Mouse (Mus musculus) cerebellum, adult 9-11 months (tissue): Measurements from ENCODE around the gene Mettl1.

ENCODE experiments used
- DNase-seq: peaks from one replicate; pipeline ENCODE4 v3.0.0; 2022

The Mettl1 gene

DNA sequence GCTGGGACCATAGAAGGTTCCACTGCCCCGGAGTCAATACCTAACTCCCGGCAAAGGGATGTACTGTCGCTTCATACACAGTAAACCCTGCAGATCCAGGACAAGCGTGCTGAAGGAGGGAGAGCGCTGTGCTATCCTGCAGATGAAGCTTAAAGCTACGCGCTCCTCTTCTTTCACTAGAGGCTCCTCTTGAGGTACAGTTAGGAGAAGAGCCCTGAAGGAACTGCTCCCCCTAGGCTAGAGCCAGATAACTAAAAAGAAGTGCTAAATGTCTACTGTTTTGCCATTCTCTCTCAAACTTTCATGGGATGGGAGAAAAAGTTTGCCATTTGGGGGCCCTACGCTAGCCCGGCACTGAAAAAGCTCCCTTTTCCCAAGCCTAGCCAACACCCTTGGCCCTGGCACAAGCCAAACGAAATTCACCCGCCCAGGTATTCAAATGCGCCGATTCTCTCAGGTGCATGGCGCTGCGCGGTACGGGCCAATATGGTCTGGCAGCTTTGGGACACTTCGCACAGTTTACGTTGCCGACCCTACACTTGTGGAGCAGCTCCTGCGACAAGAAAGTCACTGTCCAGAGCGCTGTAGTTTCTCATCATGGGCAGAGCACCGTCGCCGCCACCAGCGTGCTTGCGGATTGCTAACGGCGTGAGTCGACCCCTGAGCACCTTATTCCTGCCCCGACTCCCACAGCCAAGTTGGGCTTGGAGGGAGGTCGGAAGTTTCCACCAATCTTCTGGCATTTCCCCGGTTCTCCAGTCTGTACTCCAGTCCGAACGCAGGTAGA lies 7.6 kb downstream of the Mettl1 start:
- no peak for DNase-seq

- DNase-seq, result no peak
These were observed 8.3 kb downstream of the Mettl1 start for GRCm38 (mm10) chr10:127049395-127050118.

GRCm38 (mm10) chr10:127050119-127050474 lies 8.9 kb downstream of the Mettl1 start:
- DNase-seq, result no peak

- DNase-seq, result no peak
These were observed 13.4 kb downstream of the Mettl1 start for GRCm38 (mm10) chr10:127054646-127055045.

DNA sequence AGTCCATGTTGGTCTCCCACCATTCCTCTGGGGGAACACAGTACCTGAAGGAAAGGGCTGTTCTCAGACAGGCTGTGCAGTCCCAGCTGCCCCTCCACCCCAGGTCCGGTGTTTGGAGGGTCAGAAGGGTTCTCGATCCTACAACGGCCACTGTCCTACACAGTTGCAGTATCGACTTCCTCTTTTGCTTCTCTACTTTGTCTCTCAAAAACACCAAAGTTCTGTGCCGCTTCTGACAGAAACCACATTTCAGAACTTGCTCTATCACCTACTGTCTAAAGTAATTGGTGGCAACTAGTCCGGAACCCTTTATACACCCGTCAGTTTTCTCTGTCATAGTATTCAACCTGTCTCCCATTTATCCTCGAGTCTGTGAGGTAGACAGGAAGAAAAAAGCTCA lies 14.2 kb downstream of the Mettl1 start:
- DNase-seq, result no peak

DNA sequence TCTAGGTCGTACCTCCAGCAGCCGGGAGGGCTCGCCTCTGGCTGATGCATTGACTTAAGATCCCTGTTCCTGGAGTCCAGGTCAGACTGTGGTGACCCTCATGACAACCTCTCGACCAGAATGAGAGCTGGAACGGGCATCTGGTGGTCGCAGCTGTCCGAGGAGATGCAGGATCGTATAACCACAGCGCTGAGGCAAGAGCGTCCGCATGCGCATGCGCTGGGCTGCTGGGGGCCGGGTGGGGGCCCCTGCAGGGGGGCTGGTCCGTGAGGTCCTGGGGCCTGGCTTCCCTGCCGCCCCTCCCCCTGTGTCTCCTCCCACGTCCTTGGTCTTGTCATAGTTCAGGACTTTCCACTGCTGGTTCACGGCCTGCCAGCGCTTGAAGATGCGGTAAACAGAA lies 15.3 kb downstream of the Mettl1 start:
- DNase-seq, result peak; percentile 63

DNA sequence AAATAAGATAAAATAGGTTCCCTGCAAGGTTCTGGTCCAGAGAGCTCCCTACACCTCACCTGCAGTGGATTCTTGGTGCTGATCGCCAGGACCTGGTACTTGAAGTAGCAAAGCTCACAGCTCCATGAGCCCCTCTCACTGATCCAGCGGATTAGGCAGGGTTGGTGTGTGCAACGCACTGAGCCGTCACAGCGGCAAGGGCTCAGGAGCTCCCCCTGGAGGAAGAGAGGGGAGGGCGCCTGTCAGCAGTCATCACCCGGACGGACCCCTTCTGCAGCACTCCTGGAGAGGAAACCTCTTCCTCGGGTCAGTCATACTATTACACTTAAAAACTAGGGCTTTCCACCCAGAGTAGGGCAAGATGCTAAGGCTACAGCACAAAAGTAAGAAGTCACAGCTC lies 16.9 kb downstream of the Mettl1 start:
- peak; percentile 75 for DNase-seq

DNA sequence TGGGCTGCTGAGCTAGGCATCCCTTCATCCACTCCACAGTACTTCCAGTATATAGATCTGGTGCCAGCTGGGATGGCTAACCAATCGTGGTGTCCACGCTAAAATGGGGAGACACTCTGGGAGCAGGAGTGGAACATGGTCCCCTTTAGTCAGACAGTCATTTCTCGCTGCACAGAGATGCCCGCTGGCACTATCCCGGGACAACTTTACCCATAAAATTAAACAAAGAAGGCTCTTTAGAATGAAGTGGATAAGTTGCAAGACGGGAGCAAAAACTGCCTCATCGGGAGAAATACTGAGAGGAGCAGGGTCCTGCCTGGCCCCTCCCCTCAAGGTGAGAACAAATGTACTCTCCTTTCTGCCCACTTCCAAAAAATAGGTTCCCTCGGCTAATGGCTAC lies 17.5 kb downstream of the Mettl1 start:
- DNase-seq, result no peak

DNA sequence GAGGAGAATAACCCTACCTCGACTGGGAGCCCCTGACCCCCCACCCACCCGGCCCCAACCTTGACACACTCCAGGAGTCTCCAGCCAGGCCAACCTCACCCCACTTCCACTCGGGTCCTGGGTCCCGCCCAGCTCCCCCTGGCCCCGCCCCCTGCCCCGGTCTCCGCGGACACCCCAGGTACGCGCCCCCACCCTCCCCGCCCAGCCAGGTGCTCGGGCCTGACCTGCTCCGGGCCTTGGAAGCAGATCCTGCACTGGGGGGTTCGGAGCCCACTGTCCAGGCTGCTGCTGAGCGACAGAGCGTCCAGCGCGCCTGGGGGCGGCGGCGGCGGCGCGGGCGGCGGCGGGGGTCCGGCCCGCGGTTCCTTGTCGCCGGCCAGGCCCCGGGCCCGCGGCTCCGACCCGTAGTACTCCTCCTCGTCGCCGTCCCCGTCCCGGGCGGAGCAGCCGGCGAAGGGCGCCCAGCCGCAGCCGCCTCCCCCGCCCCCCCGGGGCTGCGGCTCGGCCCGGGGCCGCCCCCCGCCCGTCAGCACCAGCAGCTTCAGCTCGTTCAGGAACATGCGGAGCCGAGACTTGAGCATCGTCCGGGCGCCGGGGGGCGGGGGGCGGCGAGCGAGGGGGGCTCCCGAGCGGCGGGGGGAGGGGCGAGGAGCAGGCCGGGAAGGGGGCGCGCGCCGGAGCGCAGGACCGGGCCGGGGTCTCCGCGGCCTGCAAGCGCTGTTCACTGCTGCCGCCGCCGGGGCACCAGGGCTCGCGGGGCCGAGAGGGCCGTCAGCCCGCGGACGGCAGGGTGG lies 18.2 kb downstream of the Mettl1 start:
- DNase-seq, result peak; percentile 63

- peak; percentile 95 for DNase-seq
These were observed 19.0 kb downstream of the Mettl1 start, which contains the start of gene March9 for GRCm38 (mm10) chr10:127059968-127060916. TSS of gene March9 (minus strand) at chr10:127060184.

DNA sequence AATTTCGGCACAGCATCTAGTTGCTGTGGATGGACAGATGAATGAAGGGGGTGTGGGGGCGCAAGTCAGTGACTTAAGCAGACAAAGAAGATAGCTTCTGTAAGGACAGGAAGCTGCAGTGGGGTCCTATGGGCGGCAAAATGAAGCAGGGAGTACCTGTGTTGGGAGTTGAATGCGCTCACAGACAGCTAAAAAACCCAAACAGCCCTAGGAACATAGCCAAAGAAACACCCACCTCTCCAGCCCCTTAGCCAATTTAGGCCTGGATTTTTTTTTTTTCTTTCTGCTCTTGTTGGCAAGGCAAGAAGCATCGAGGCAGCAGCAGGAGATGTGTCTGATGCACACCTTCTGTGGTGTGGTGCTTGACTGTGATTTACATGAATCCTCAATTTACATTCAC lies 19.9 kb downstream of the Mettl1 start:
- DNase-seq, result peak; percentile 67

DNA sequence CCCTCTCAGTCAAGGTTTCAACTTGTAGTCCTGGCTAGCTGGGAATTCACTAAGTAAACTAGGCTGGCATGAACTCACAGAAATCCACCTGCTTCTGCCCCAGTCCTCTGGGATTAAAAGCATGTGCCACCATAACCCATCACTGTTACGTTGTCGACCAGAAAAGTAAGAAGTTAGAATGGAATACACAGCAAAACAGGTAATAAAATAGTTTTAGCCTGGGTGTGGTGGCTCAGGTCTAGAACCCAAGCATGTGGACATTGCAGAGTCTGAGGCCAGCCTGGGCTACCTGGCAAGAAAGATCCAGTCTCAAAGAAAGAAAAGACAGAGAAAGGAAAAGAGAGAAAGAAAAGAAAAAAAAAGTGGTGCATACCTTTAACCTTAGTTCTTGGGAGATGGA lies 20.3 kb downstream of the Mettl1 start:
- DNase-seq, result no peak

GRCm38 (mm10) chr10:127062101-127062500 lies 20.9 kb downstream of the Mettl1 start:
- peak; percentile 66 for DNase-seq

DNA sequence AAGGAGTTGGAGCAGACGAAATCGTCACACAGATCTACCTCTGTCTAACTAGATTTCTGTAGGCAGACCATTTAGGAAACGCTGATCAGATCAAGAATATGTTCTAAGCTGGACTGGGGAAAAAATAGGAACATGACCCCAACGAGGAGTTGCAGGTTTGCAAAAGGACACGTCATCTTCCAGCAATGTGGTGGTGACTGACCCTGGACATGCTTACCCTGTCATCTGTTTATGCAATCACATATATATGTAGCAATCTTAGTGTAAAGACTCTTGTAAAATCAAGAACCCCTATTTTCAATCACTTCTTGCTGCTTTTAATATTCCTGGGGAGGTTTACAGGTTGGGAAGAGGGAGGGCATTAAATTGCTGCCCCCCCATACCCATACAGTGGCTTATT lies 21.3 kb downstream of the Mettl1 start:
- DNase-seq, result no peak

GRCm38 (mm10) chr10:127063239-127063872 lies 22.1 kb downstream of the Mettl1 start, which contains the start of gene Cdk4:
TSS of gene Cdk4 (plus strand) at chr10:127063534.
- DNase-seq, result peak; percentile 99

- peak; percentile 61 for DNase-seq
These were observed 23.0 kb downstream of the Mettl1 start for GRCm38 (mm10) chr10:127063913-127064870.

GRCm38 (mm10) chr10:127065981-127066380 lies 24.8 kb downstream of the Mettl1 start:
- peak; percentile 59 for DNase-seq

DNA sequence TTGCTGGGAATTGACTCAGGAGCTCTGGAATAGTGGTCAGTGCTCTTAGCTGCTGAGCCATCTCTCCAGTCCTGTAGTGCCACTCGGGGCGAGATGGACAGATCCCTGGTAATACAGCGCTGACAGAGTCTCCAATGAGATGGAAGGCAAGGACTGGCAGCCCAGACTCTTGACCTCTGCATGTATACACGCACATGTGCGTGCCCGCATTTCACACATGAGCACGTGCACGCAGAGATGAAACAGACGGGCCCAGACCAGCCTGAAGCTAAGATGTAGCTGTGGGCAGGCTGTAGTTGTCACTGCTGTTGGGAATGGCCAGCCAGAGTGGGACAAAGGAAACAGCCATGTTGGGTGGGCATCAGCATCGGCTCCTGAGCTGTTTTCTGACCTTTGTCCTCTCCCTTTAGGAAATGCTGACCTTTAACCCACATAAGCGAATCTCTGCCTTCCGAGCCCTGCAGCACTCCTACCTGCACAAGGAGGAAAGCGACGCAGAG lies 25.4 kb downstream of the Mettl1 start:
- no peak for DNase-seq

- no peak for DNase-seq
These were observed 27.3 kb downstream of the Mettl1 start for GRCm38 (mm10) chr10:127068360-127069038.
